Comparison of ENCODE assay signal across 9 mouse cellular contexts in genomic region chrX:147553421-147554201, GRCm38 (mm10). TPM values are rescaled to one million over a fixed set of nuclear protein-coding genes. Genes with fewer than 3 reads are reported as not detected.
DNase-seq lines count a peak whose midpoint lies in the region; ATAC-seq and TF ChIP-seq lines count a peak whose summit lies in the region.
"Had no signal": no experiment of that assay in that cellular context is flagged by ENCODE, and none has a peak within 500 bp of the region (broad histone marks: within the 10 kb centered on the region; RNA-seq: fewer than 3 reads in every experiment).

TSS of gene Lrch2 (minus strand) at chrX:147554081.

- ATAC-seq in embryonic facial prominence, embryonic 15.5 days (ENCODE audit: insufficient number of reproducible peaks, low FRiP score, low TSS enrichment, low read depth), result peak; percentile 80
- ATAC-seq in heart, embryonic 14.5 days (ENCODE audit: insufficient number of reproducible peaks, insufficient read depth, low FRiP score, low read depth), result peak; percentile 75; the same call in 1 of the 2 replicates
- peak; percentile 94 for ATAC-seq in lung, embryonic 14.5 days (ENCODE audit: insufficient read depth)
- no peak for ATAC-seq in megakaryocyte-erythroid progenitor cell, adult 5-6 weeks (replicated peaks; ENCODE audit: low FRiP score, low TSS enrichment, poor library complexity, severe bottlenecking)

- H3K9me3 ChIP-seq in embryonic facial prominence, embryonic 15.5 days (replicated peaks), result no peaks in the 10 kb centered on the region
- no peaks in the 10 kb centered on the region for H3K9me3 ChIP-seq in heart, embryonic 14.5 days (ENCODE audit: control insufficient read depth, low read length)
- no peaks in the 10 kb centered on the region for H3K9me3 ChIP-seq in lung, embryonic 14.5 days (ENCODE audit: low read depth, low read length)

- peak within 1 kb of the TSS; percentile 44 for H3K4me2 ChIP-seq in embryonic facial prominence, embryonic 15.5 days (replicated peaks)
- H3K4me2 ChIP-seq in heart, embryonic 14.5 days (ENCODE audit: low read length), result peak within 1 kb of the TSS; percentile 61
- H3K4me2 ChIP-seq in lung, embryonic 14.5 days, result peak within 1 kb of the TSS; percentile 57

- H3K36me3 ChIP-seq in embryonic facial prominence, embryonic 15.5 days, result no peaks in the 10 kb centered on the region
- H3K36me3 ChIP-seq in heart, embryonic 14.5 days (ENCODE audit: control insufficient read depth, insufficient read depth, low read length), result no peaks in the 10 kb centered on the region
- H3K36me3 ChIP-seq in lung, embryonic 14.5 days (ENCODE audit: insufficient read depth), result no peaks in the 10 kb centered on the region

- no peaks in the 10 kb centered on the region for H3K4me1 ChIP-seq in lung, adult 2 months (ENCODE audit: control insufficient read depth, insufficient read depth, low read length)
- H3K4me1 ChIP-seq in embryonic facial prominence, embryonic 15.5 days, result no peaks in the 10 kb centered on the region
- no peaks in the 10 kb centered on the region for H3K4me1 ChIP-seq in heart, embryonic 14.5 days (ENCODE audit: control insufficient read depth in 2 of 2, insufficient read depth in 2 of 2, low read length in 2 of 2)
- H3K4me1 ChIP-seq in lung, embryonic 14.5 days (ENCODE audit: insufficient read depth), result no peaks in the 10 kb centered on the region

- H3K4me3 ChIP-seq in lung, adult 2 months (replicated peaks; ENCODE audit: extremely low read depth, low read depth, low read length), result peak within 1 kb of the TSS; percentile 68
- peak within 1 kb of the TSS; percentile 55 for H3K4me3 ChIP-seq in embryonic facial prominence, embryonic 15.5 days (replicated peaks)
- peak within 1 kb of the TSS; percentile 55 to 85 for H3K4me3 ChIP-seq in heart, embryonic 14.5 days (ENCODE audit: control insufficient read depth in 1 of 2, insufficient read depth in 1 of 2, low read depth in 1 of 2, low read length in 2 of 2)
- peak within 1 kb of the TSS; percentile 61 for H3K4me3 ChIP-seq in layer of hippocampus, adult 2 months
- H3K4me3 ChIP-seq in lung, embryonic 14.5 days (ENCODE audit: low read depth, low read length), result peak within 1 kb of the TSS; percentile 51

- no peak for TF ChIP-seq CTCF in lung, adult 2 months (IDR thresholded peaks at IDR 0.05; ENCODE audit: insufficient read depth, low read length)
- peak; percentile 50 for TF ChIP-seq CTCF in layer of hippocampus, adult 2 months (conservative IDR thresholded peaks at IDR 0.05)
- no peak for TF ChIP-seq CTCF in lung, embryonic 14.5 days (IDR thresholded peaks at IDR 0.05; ENCODE audit: low read depth)

- 17% methylated on average over 39 of the region's 50 CpGs for WGBS in lung, adult 2 months
- 13% methylated on average over 41 of the region's 50 CpGs for WGBS in embryonic facial prominence, embryonic 15.5 days
- WGBS in heart, embryonic 14.5 days, result 14% methylated on average over 37 of the region's 50 CpGs
- 13% methylated on average over 41 of the region's 50 CpGs for WGBS in lung, embryonic 14.5 days

- peak within 1 kb of the TSS; percentile 74 for H3K27ac ChIP-seq in embryonic facial prominence, embryonic 15.5 days (replicated peaks)
- H3K27ac ChIP-seq in heart, embryonic 14.5 days (replicated peaks in 1 of 2; ENCODE audit: control insufficient read depth in 1 of 2, insufficient read depth in 1 of 2, low read depth in 2 of 2, low read length in 2 of 2), result peak within 1 kb of the TSS; percentile 64 to 65
- peak within 1 kb of the TSS; percentile 82 for H3K27ac ChIP-seq in layer of hippocampus, adult 2 months
- peak within 1 kb of the TSS; percentile 72 for H3K27ac ChIP-seq in lung, embryonic 14.5 days (ENCODE audit: low read depth)

- no peak for DNase-seq in lung, adult 2 months
- no peak for DNase-seq in lung, postnatal 25 days (ENCODE audit: low spot score)
- peak; percentile 29 to 41 for DNase-seq in layer of hippocampus, adult 2 months (ENCODE audit: low spot score in 2 of 2)
- peak; percentile 66 for DNase-seq in lung, embryonic 14.5 days
- DNase-seq in retina, embryonic 14.5 days (ENCODE audit: low spot score), result peak; percentile 68

- TF ChIP-seq POLR2A in lung, adult 2 months (IDR thresholded peaks at IDR 0.05; ENCODE audit: borderline replicate concordance, extremely low read depth, low read depth, low read length), result no peak

- H3K27me3 ChIP-seq in embryonic facial prominence, embryonic 15.5 days, result no peaks in the 10 kb centered on the region
- no peaks in the 10 kb centered on the region for H3K27me3 ChIP-seq in heart, embryonic 14.5 days (ENCODE audit: control insufficient read depth, insufficient read depth, low read length)
- H3K27me3 ChIP-seq in lung, embryonic 14.5 days (ENCODE audit: insufficient read depth, low read length), result no peaks in the 10 kb centered on the region
- H3K27me3 ChIP-seq: CH12.LX had no signal

- peak within 1 kb of the TSS; percentile 21; the same call in 1 of the 2 replicates for H3K9ac ChIP-seq in embryonic facial prominence, embryonic 15.5 days
- H3K9ac ChIP-seq in heart, embryonic 14.5 days (ENCODE audit: low read length), result peak within 1 kb of the TSS; percentile 68
- peak within 1 kb of the TSS; percentile 61 for H3K9ac ChIP-seq in lung, embryonic 14.5 days

RNA-seq across cellular contexts. Expression of gene Lrch2, which starts in this region (rescaled TPM):
- 0.28 and 0.37 TPM in 2 replicates for polyA plus RNA-seq in lung, adult 2 months (2012; rRNA removed)
- 3.5 and 4.2 TPM in 2 replicates for polyA plus RNA-seq in embryonic facial prominence, embryonic 15.5 days (2015; fragmentation: Nextera tagmentation; extraction: Ambion mirVana)
- 4.9 and 5.0 TPM in 2 replicates for polyA plus RNA-seq in heart, embryonic 14.5 days (2014; fragmentation: Nextera tagmentation; extraction: Ambion mirVana)
- total RNA-seq in layer of hippocampus, adult 2 months (2021), result 10 to 100 TPM; 24.7 to 25.3 TPM
- 6.6 and 8.2 TPM in 2 replicates for polyA plus RNA-seq in lung, embryonic 14.5 days (2014; fragmentation: Nextera tagmentation; extraction: Ambion mirVana)
- 1.7 TPM in 1 of 2 replicates, not detected in the other for total RNA-seq in megakaryocyte-erythroid progenitor cell, adult 5-6 weeks (2014; fragmentation: Nextera tagmentation)
- 0.11 and 0.80 TPM in 2 replicates for total RNA-seq in megakaryocyte-erythroid progenitor cell, adult 5-6 weeks (2017)
- total RNA-seq: CH12.LX had no signal

Comparison
In these comparisons a context has a peak if more than half of its experiments do, and no peak if none do; other contexts are left out.
1. RNA of gene Lrch2 (total RNA-seq): 24.7 to 25.3 TPM in layer of hippocampus, adult 2 months; 0.11 to 1.7 TPM in megakaryocyte-erythroid progenitor cell, adult 5-6 weeks; every median in the first group is over 4 times any median in the second.
2. DNase-seq: peak in layer of hippocampus, adult 2 months (2 of 2), lung, embryonic 14.5 days (single experiment) and retina, embryonic 14.5 days (single experiment); none in lung, adult 2 months (single experiment) and lung, postnatal 25 days (single experiment).
3. Peak in every context shown above with its lines, with median percentiles within 50 percentile points of each other: H3K4me3 ChIP-seq, H3K27ac ChIP-seq, H3K4me2 ChIP-seq and H3K9ac ChIP-seq.